Mouse (Mus musculus): Measurements from ENCODE around the gene Car10. TPM values are rescaled to one million over a fixed set of nuclear protein-coding genes. Genes with fewer than 3 reads are reported as not detected.

Car10 gene
- total RNA-seq, 2 experiments from 2014 or later: 71.9 to 72.1 TPM

GRCm38 (mm10) chr11:93515566-93515965, 417.7 kb downstream of the Car10 start:
- intact Hi-C loops (cut with DNase I): no loop called here
- no peak for DNase-seq (ENCODE audit: extremely low spot score in 1 of 2, low spot score in 2 of 2)

- DNase-seq (ENCODE audit: extremely low spot score in 1 of 2, low spot score in 2 of 2): no peak
- intact Hi-C loops (cut with DNase I): no loop called here
Measured at GRCm38 (mm10) chr11:93516216-93516615, 418.4 kb downstream of the Car10 start.

- intact Hi-C loops (cut with DNase I): no loop called here
- no peak for DNase-seq (ENCODE audit: extremely low spot score in 1 of 2, low spot score in 2 of 2)
Measured at GRCm38 (mm10) chr11:93516946-93517345, 419.1 kb downstream of the Car10 start.

GRCm38 (mm10) chr11:93522501-93522900, 424.7 kb downstream of the Car10 start:
- intact Hi-C loops (cut with DNase I): no loop called here
- no peak for DNase-seq (ENCODE audit: extremely low spot score in 1 of 2, low spot score in 2 of 2)

GRCm38 (mm10) chr11:93525921-93526320, 428.1 kb downstream of the Car10 start:
- intact Hi-C loops (cut with DNase I): no loop called here
- no peak for DNase-seq (ENCODE audit: extremely low spot score in 1 of 2, low spot score in 2 of 2)

GRCm38 (mm10) chr11:93531029-93531680, 433.3 kb downstream of the Car10 start:
- intact Hi-C loops (cut with DNase I): no loop called here
- DNase-seq (ENCODE audit: extremely low spot score in 1 of 2, low spot score in 2 of 2): peak; percentile 16 to 80

- DNase-seq (ENCODE audit: extremely low spot score in 1 of 2, low spot score in 2 of 2): no peak
Measured at GRCm38 (mm10) chr11:93536244-93536643, 438.4 kb downstream of the Car10 start.

GRCm38 (mm10) chr11:93548904-93549303, 451.1 kb downstream of the Car10 start:
- intact Hi-C loops (cut with DNase I): no loop called here
- no peak for DNase-seq (ENCODE audit: extremely low spot score in 1 of 2, low spot score in 2 of 2)

More at GRCm38 (mm10) chr11:93536244-93536643, 438.4 kb downstream of the Car10 start:
- intact Hi-C loops (cut with DNase I): no loop called here

GRCm38 (mm10) chr11:93550908-93551307, 453.1 kb downstream of the Car10 start:
- intact Hi-C loops (cut with DNase I): loop anchor here (5.0 kb wide), 1 partner anchor 261 kb away; no protein-coding TSS in a partner anchor
- DNase-seq (ENCODE audit: extremely low spot score in 1 of 2, low spot score in 2 of 2): peak in 1 of 2 experiments; percentile 37

GRCm38 (mm10) chr11:93559118-93559517, 461.3 kb downstream of the Car10 start:
- intact Hi-C loops (cut with DNase I): no loop called here
- no peak for DNase-seq (ENCODE audit: extremely low spot score in 1 of 2, low spot score in 2 of 2)

GRCm38 (mm10) chr11:93560570-93560969, 462.7 kb downstream of the Car10 start:
- no peak for DNase-seq (ENCODE audit: extremely low spot score in 1 of 2, low spot score in 2 of 2)
- intact Hi-C loops (cut with DNase I): no loop called here

- intact Hi-C loops (cut with DNase I): no loop called here
- no peak for DNase-seq (ENCODE audit: extremely low spot score in 1 of 2, low spot score in 2 of 2)
Measured at GRCm38 (mm10) chr11:93562330-93562865, 464.6 kb downstream of the Car10 start.

GRCm38 (mm10) chr11:93565756-93566155, 467.9 kb downstream of the Car10 start:
- DNase-seq (ENCODE audit: extremely low spot score in 1 of 2, low spot score in 2 of 2): peak in 1 of 2 experiments; percentile 78
- intact Hi-C loops (cut with DNase I): no loop called here

GRCm38 (mm10) chr11:93571917-93572641, 474.3 kb downstream of the Car10 start:
- DNase-seq (ENCODE audit: extremely low spot score in 1 of 2, low spot score in 2 of 2): no peak
- intact Hi-C loops (cut with DNase I): no loop called here

GRCm38 (mm10) chr11:93577441-93577840, 479.6 kb downstream of the Car10 start:
- no peak for DNase-seq (ENCODE audit: extremely low spot score in 1 of 2, low spot score in 2 of 2)
- intact Hi-C loops (cut with DNase I): no loop called here

GRCm38 (mm10) chr11:93579626-93580025, 481.8 kb downstream of the Car10 start:
- no peak for DNase-seq (ENCODE audit: extremely low spot score in 1 of 2, low spot score in 2 of 2)
- intact Hi-C loops (cut with DNase I): no loop called here

GRCm38 (mm10) chr11:93581326-93581725, 483.5 kb downstream of the Car10 start:
- intact Hi-C loops (cut with DNase I): no loop called here
- DNase-seq (ENCODE audit: extremely low spot score in 1 of 2, low spot score in 2 of 2): no peak

- no peak for DNase-seq (ENCODE audit: extremely low spot score in 1 of 2, low spot score in 2 of 2)
- intact Hi-C loops (cut with DNase I): no loop called here
Measured at GRCm38 (mm10) chr11:93587788-93588187, 490.0 kb downstream of the Car10 start.

- intact Hi-C loops (cut with DNase I): no loop called here
- DNase-seq (ENCODE audit: extremely low spot score in 1 of 2, low spot score in 2 of 2): no peak
Measured at GRCm38 (mm10) chr11:93590652-93591051, 492.8 kb downstream of the Car10 start.

- no peak for DNase-seq (ENCODE audit: extremely low spot score in 1 of 2, low spot score in 2 of 2)
- intact Hi-C loops (cut with DNase I): no loop called here
Measured at GRCm38 (mm10) chr11:93594033-93594432, 496.2 kb downstream of the Car10 start.

Data from left cerebral cortex, postnatal 10 days (tissue).